Mouse (Mus musculus): Measurements from ENCODE around the gene Gm44965.

DNA sequence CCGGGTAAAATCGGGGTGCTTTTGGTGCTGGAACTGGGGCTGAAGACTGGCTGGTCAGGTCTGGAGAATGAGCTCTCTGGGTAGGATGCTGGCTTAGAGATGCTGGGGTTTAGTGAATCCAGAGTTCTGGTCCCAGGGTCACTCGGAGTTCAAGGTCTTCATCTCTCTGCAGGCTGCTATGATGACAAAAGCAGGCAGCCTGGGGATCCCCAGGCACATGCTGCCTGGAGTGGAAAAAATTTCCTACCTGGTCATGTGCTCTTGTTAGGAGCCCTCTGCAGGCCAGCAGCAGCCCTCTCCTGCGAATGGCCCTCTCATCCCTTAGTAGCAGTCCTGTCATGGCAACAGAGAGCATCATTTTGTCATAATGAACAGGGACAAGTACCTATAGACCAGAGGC, 19.7 kb downstream of the Gm44965 start:
- no peak for TF ChIP-seq POLR2A (IDR thresholded peaks at IDR 0.05; ENCODE audit: low read depth, low read length)
- no peak for TF ChIP-seq CTCF (IDR thresholded peaks at IDR 0.05; ENCODE audit: borderline replicate concordance, insufficient read depth, low read length)

Measured in embryonic fibroblast, embryonic 13.5 days (primary cell).